Mouse (Mus musculus): ENCODE measurements around the gene Ncf1. TPM values are rescaled to one million over a fixed set of nuclear protein-coding genes. Genes with fewer than 3 reads are reported as not detected.

The Ncf1 gene
- polyA plus RNA-seq, 1 experiment: 7.6 TPM

DNA sequence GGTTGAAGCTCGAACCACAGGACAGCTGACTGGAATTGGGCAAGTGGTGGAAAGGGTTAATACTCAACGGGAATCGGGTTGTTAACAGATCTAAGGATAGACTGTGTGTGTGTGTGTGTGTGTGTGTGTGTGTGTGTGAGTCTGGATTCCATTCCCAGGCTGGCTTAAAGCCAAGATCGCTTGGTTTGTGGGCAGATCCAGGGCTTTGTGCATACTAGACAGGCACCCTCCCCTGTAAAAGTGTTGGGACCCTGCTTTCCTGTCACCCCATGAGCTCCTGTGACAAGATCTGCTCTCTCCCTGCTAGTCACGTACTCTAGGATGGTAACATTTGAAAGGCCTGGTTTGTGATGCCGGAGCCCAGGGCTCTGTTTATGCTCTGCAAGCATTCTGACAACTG lies 5.7 kb upstream of the Ncf1 start:
- H3K4me1 ChIP-seq (ENCODE audit: control insufficient read depth, insufficient read depth, low read length): no peaks in the 10 kb centered on the region
- no peak overlapping the region for H3K27ac ChIP-seq (ENCODE audit: insufficient read depth, low read length)
- H3K4me3 ChIP-seq (ENCODE audit: insufficient read depth, low read length): no peak overlapping the region
- TF ChIP-seq CTCF (IDR thresholded peaks at IDR 0.05; ENCODE audit: extremely low read depth, insufficient read depth, low read length) (no peak), POLR2A (IDR thresholded peaks at IDR 0.05; ENCODE audit: extremely low read depth, insufficient read depth, low read length) (no peak)

DNA sequence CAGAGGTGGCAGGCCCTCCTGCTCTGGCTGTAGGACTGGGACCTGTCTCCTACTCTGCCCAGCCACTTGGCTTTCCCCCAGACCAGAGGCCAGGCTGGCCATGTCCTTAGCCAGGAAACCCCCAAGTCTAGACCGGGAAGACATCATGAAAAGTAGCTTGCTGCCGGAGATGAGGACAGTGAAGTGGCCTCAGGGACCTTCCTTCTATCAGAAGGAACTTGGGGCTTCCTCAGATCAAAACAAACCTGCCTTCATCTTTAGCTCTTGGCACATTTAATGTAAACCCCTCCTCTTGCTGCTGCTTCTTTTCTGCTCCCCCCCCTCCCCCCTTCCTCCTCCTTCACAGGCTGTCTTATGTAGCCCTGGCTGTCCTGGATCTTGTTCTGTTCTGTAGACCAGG lies 4.8 kb upstream of the Ncf1 start:
- H3K4me1 ChIP-seq (ENCODE audit: control insufficient read depth, insufficient read depth, low read length): no peaks in the 10 kb centered on the region
- H3K27ac ChIP-seq (ENCODE audit: insufficient read depth, low read length): no peak overlapping the region; the same call in 1 of the 2 replicates
- TF ChIP-seq CTCF (IDR thresholded peaks at IDR 0.05; ENCODE audit: extremely low read depth, insufficient read depth, low read length): no peak
- no peak for TF ChIP-seq POLR2A (IDR thresholded peaks at IDR 0.05; ENCODE audit: extremely low read depth, insufficient read depth, low read length)
- no peak overlapping the region for H3K4me3 ChIP-seq (ENCODE audit: insufficient read depth, low read length)

GRCm38 (mm10) chr5:134233244-134233651 lies 3.8 kb upstream of the Ncf1 start:
- Histone ChIP-seq H3K27ac (ENCODE audit: insufficient read depth, low read length) (no peak overlapping the region), H3K4me1 (ENCODE audit: control insufficient read depth, insufficient read depth, low read length) (no peaks in the 10 kb centered on the region), H3K4me3 (ENCODE audit: insufficient read depth, low read length) (no peak overlapping the region)
- TF ChIP-seq CTCF (IDR thresholded peaks at IDR 0.05; ENCODE audit: extremely low read depth, insufficient read depth, low read length) (no peak), POLR2A (IDR thresholded peaks at IDR 0.05; ENCODE audit: extremely low read depth, insufficient read depth, low read length) (no peak)

- TF ChIP-seq POLR2A (IDR thresholded peaks at IDR 0.05; ENCODE audit: extremely low read depth, insufficient read depth, low read length) (no peak), CTCF (IDR thresholded peaks at IDR 0.05; ENCODE audit: extremely low read depth, insufficient read depth, low read length) (no peak)
- Histone ChIP-seq H3K27ac (ENCODE audit: insufficient read depth, low read length) (no peak overlapping the region), H3K4me3 (ENCODE audit: insufficient read depth, low read length) (no peak overlapping the region), H3K4me1 (ENCODE audit: control insufficient read depth, insufficient read depth, low read length) (no peaks in the 10 kb centered on the region)
Observed at GRCm38 (mm10) chr5:134232568-134232967, 3.1 kb upstream of the Ncf1 start.

- no peaks in the 10 kb centered on the region for H3K4me1 ChIP-seq (ENCODE audit: control insufficient read depth, insufficient read depth, low read length)
- no peak overlapping the region for H3K27ac ChIP-seq (ENCODE audit: insufficient read depth, low read length)
- no peak overlapping the region for H3K4me3 ChIP-seq (ENCODE audit: insufficient read depth, low read length)
- no peak for TF ChIP-seq CTCF (IDR thresholded peaks at IDR 0.05; ENCODE audit: extremely low read depth, insufficient read depth, low read length)
- TF ChIP-seq POLR2A (IDR thresholded peaks at IDR 0.05; ENCODE audit: extremely low read depth, insufficient read depth, low read length): no peak
Observed at GRCm38 (mm10) chr5:134232111-134232510, 2.7 kb upstream of the Ncf1 start.

DNA sequence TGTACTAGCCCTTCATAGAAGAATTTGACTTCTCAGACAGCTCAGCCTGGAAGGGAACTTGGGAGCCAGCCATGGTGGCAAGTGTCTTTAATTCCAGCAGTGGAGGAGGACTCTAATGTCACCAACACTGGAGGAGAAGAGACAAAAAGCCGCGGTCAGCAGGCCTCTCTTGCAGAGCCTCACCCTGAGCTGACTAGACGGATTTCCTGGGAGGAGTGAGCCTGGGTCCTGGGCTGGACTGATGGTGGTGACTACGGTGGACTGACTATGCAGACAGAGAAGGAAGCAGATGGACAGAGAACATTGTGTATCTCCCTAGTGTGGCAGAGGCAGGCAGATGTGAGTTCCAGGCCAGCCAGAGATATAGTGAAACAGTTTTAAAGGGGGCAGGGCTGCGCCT lies 2.0 kb upstream of the Ncf1 start:
- no peak overlapping the region for H3K27ac ChIP-seq (ENCODE audit: insufficient read depth, low read length)
- H3K4me3 ChIP-seq (ENCODE audit: insufficient read depth, low read length): no peak overlapping the region
- H3K4me1 ChIP-seq (ENCODE audit: control insufficient read depth, insufficient read depth, low read length): no peaks in the 10 kb centered on the region
- TF ChIP-seq POLR2A (IDR thresholded peaks at IDR 0.05; ENCODE audit: extremely low read depth, insufficient read depth, low read length): no peak
- no peak for TF ChIP-seq CTCF (IDR thresholded peaks at IDR 0.05; ENCODE audit: extremely low read depth, insufficient read depth, low read length)

GRCm38 (mm10) chr5:134228249-134228638 lies 1.2 kb downstream of the Ncf1 start:
- H3K27ac ChIP-seq (ENCODE audit: insufficient read depth, low read length): no peak overlapping the region
- no peak overlapping the region for H3K4me3 ChIP-seq (ENCODE audit: insufficient read depth, low read length)
- TF ChIP-seq CTCF (IDR thresholded peaks at IDR 0.05; ENCODE audit: extremely low read depth, insufficient read depth, low read length): no peak
- H3K4me1 ChIP-seq (ENCODE audit: control insufficient read depth, insufficient read depth, low read length): no peaks in the 10 kb centered on the region

- TF ChIP-seq POLR2A (IDR thresholded peaks at IDR 0.05; ENCODE audit: extremely low read depth, insufficient read depth, low read length) (no peak), CTCF (IDR thresholded peaks at IDR 0.05; ENCODE audit: extremely low read depth, insufficient read depth, low read length) (peak; percentile 38; the same call in 1 of the 2 replicates)
- no peaks in the 10 kb centered on the region for H3K4me1 ChIP-seq (ENCODE audit: control insufficient read depth, insufficient read depth, low read length)
- H3K27ac ChIP-seq (ENCODE audit: insufficient read depth, low read length): no peak overlapping the region
- H3K4me3 ChIP-seq (ENCODE audit: insufficient read depth, low read length): no peak overlapping the region
Observed at GRCm38 (mm10) chr5:134227574-134228248, 1.7 kb downstream of the Ncf1 start.

GRCm38 (mm10) chr5:134226946-134227345 lies 2.5 kb downstream of the Ncf1 start:
- Histone ChIP-seq H3K4me3 (ENCODE audit: insufficient read depth, low read length) (no peak overlapping the region), H3K4me1 (ENCODE audit: control insufficient read depth, insufficient read depth, low read length) (no peaks in the 10 kb centered on the region), H3K27ac (ENCODE audit: insufficient read depth, low read length) (no peak overlapping the region)
- TF ChIP-seq CTCF (IDR thresholded peaks at IDR 0.05; ENCODE audit: extremely low read depth, insufficient read depth, low read length) (no peak), POLR2A (IDR thresholded peaks at IDR 0.05; ENCODE audit: extremely low read depth, insufficient read depth, low read length) (no peak)

GRCm38 (mm10) chr5:134225110-134225901 lies 4.1 kb downstream of the Ncf1 start:
- H3K4me1 ChIP-seq (ENCODE audit: control insufficient read depth, insufficient read depth, low read length): no peaks in the 10 kb centered on the region
- no peak for TF ChIP-seq POLR2A (IDR thresholded peaks at IDR 0.05; ENCODE audit: extremely low read depth, insufficient read depth, low read length)
- no peak for TF ChIP-seq CTCF (IDR thresholded peaks at IDR 0.05; ENCODE audit: extremely low read depth, insufficient read depth, low read length)
- H3K27ac ChIP-seq (ENCODE audit: insufficient read depth, low read length): no peak overlapping the region
- no peak overlapping the region for H3K4me3 ChIP-seq (ENCODE audit: insufficient read depth, low read length)
